Mouse (Mus musculus): ENCODE data around the gene Prpf38b. TPM values are rescaled to one million over a fixed set of nuclear protein-coding genes. Genes with fewer than 3 reads are reported as not detected.

Gene Prpf38b
- polyA plus RNA-seq (2015; fragmentation: Nextera tagmentation; extraction: Ambion mirVana): 74.3 and 74.9 TPM in 2 replicates

DNA sequence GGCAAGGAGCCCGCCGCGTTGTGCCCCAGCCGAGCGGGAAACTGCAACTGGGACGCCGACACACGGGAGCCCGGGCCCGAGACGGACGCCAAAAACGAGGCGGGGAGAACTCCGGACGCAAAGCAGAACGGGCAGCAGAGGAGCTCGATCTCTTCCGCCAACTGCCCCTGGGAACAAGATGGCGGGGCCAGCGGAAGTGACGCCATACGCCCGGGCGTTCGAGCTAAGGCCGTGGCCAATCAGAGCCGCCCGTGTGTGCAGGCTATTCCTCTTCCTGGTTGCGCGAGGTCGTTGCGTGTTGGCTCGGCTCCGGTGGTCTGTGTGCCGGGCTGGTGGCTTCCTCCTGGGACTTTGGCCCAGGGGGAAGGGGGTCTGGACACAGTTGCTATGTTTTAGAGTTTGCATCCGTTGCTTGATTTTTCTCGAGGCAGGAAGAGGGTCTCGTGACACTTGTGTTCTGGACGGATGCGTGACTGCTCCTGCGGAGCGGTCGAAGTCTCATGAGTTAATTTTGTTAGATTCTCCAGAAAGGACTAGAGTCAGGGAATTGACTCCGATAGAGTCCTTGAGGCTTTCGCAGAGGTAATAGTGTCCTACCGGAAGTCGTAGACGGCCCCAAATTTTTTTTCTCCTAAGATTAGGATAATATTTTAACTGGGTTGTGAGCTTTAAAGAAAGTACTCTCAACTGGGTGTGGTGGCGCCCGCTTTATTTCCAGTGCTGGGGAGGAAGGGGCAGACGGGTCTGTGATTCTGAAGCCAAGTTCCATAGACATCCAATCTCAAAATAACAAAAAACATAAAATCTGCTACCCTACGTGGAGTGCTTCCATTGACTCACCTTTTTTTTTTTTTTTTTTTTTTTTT is at the start of gene Prpf38b:
Gene Prpf38b, minus strand, starts transcription at position 180 of the 866 bp plus-strand sequence.
- peak; percentile 99 for ATAC-seq
- WGBS: 1% methylated on average over 53 of the region's 53 CpGs

DNA sequence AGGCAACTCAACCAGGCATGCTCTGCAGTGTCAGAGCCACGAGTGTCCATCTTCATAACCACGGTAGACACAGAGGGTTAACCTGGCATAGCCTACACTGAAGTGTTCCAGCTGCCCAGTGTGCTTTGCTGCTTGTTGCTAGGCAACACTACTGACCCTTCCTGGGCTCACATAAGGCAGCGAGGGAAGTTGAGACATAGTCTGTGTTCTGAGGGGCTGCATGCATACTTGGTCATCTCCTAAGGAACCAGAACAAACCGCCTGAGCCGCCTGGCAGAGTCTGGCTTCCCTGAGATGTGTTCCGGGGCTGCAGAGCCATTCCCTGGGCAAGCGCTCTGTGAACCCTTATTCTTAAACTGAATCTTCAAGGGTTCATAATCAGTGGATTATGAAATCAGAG is 49.7 kb upstream of the Prpf38b start:
- peak; percentile 88 for ATAC-seq
- no peak overlapping the region for H3K4me3 ChIP-seq
- no peak overlapping the region for H3K9ac ChIP-seq
- no peaks in the 10 kb centered on the region for H3K27me3 ChIP-seq
- H3K4me1 ChIP-seq: peaks cover 10% of the 10 kb centered on the region
- H3K4me2 ChIP-seq: peak overlapping the region; percentile 39
- WGBS: 33% methylated on average over 7 of the region's 7 CpGs
- H3K9me3 ChIP-seq (replicated peaks): no peaks in the 10 kb centered on the region
- H3K27ac ChIP-seq: peak overlapping the region; percentile 21; the same call in 1 of the 2 replicates
- no peaks in the 10 kb centered on the region for H3K36me3 ChIP-seq (ENCODE audit: poor library complexity, severe bottlenecking)

More for the DNA sequence above, at the start of gene Prpf38b:
- Histone ChIP-seq H3K4me3 (peak within 1 kb of the TSS; percentile 72), H3K9me3 (replicated peaks) (no peaks in the 10 kb centered on the region), H3K27ac (peak within 1 kb of the TSS; percentile 97), H3K4me2 (peak within 1 kb of the TSS; percentile 98), H3K9ac (peak within 1 kb of the TSS; percentile 93), H3K36me3 (ENCODE audit: poor library complexity, severe bottlenecking) (peaks cover 10% of the 10 kb centered on the region; the same call in 1 of the 2 replicates), H3K27me3 (no peaks in the 10 kb centered on the region), H3K4me1 (peaks cover 26% of the 10 kb centered on the region)

DNA sequence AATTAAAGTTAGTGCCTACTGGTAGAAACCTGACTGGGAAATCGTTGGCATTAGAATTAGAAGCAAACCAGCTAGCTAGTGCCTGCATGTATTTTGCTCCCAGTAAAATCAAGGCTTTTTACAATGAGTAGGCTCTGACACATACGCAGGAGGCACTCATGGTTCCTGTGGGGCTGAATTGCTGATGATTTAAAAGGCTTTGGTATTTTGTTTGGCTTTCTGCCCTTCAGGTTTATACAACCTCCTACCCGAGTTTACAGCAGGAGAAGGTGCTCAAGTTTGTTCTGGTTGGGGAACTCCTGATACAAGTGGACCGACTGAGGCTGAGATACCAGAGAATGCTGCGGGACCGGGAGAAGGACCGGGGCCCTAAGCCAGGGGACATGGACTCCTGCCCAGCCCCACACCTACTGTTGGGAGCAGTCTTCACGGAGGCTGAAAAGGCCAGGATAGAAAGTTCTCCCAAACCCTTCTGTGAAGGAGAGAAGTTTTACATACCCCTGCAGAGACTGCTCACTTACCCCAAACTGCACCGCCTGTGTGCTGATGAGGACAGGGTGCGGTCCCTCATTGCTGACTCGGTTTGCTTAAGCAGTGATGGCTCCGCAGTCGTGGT is 48.3 kb upstream of the Prpf38b start:
- H3K4me3 ChIP-seq: no peak overlapping the region
- WGBS: 83% methylated on average over 13 of the region's 13 CpGs
- H3K4me1 ChIP-seq: peaks cover 10% of the 10 kb centered on the region
- H3K4me2 ChIP-seq: no peak overlapping the region
- no peaks in the 10 kb centered on the region for H3K36me3 ChIP-seq (ENCODE audit: poor library complexity, severe bottlenecking)
- ATAC-seq: no peak
- H3K27me3 ChIP-seq: no peaks in the 10 kb centered on the region
- no peaks in the 10 kb centered on the region for H3K9me3 ChIP-seq (replicated peaks)
- no peak overlapping the region for H3K27ac ChIP-seq
- no peak overlapping the region for H3K9ac ChIP-seq

DNA sequence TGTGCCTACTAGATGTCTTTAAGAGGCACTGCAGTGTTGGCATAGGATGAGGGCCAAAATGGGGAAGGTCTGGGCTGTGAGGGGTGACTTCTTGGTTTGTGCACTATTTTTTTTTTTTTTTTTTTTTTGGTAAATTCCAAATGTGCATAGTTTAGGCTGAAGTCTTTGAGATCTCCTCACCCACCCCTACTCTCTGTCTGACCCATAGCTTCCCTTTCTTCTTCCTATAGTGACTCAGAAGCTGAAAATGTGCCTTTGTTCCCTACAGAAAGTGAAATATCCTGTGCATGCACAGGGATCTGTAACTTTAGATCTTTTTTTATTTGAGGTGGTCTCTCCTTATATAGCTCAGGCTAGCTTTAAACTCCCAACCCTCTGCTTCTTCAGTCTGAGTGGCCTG is 46.4 kb upstream of the Prpf38b start:
- Histone ChIP-seq H3K4me1 (peaks cover 10% of the 10 kb centered on the region), H3K9ac (no peak overlapping the region), H3K27me3 (no peaks in the 10 kb centered on the region), H3K27ac (no peak overlapping the region), H3K4me3 (no peak overlapping the region), H3K36me3 (ENCODE audit: poor library complexity, severe bottlenecking) (no peaks in the 10 kb centered on the region), H3K4me2 (no peak overlapping the region), H3K9me3 (replicated peaks) (no peaks in the 10 kb centered on the region)
- ATAC-seq: no peak

DNA sequence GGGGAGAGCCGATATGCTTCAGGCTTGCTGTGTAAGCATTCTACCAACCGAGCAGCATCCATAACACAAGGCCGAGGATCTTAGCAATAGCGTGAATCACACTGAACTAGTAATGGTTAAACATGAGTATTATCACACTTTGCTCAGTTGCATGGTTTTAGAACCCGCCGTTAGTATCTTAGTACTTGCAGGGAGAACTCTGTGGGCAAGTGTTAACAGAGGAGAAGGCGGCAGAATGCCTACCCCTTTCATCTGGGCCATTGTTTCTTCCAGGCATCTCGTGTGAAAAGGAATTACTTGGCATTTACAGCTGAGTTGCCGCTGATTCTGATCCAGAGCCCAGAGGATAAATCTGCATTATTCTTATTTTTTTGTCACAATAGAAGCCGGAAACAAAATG is 29.5 kb upstream of the Prpf38b start:
- Histone ChIP-seq H3K36me3 (ENCODE audit: poor library complexity, severe bottlenecking) (no peaks in the 10 kb centered on the region), H3K9ac (no peak overlapping the region), H3K4me1 (no peaks in the 10 kb centered on the region), H3K27me3 (no peaks in the 10 kb centered on the region), H3K27ac (no peak overlapping the region), H3K4me2 (no peak overlapping the region), H3K4me3 (no peak overlapping the region), H3K9me3 (replicated peaks) (no peaks in the 10 kb centered on the region)
- ATAC-seq: no peak
- 69% methylated on average over 10 of the region's 10 CpGs for WGBS

DNA sequence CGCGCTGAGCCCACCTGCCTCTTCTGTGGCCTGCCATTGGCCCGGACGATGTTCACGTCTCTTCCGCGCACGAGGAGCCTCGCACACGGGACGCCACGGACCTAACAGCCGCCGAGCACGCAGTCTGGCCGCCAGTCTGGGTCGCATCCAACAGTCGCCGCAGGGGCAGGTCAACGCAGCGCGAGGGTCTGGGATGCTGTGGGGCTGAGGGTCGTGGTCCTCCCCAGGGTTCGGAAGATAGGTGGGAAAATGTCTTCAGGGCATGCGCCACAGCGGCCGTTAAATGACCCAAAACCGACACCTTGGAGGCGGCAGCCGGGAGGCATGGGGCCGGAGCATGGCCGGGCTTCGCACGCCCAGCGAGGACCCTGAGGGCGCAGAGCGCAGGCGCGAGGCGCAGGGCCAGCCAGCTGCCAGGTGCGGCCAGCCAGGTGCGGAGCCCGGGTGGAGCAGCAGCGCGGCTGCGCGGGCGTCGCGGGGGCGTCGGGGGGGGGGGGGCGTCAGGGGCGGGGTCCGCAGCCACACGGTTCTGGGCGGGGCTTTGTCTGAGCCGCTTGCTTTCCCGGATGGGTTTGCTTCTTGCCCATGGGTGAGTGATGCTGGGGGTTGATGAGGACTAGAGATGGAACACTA is 28.6 kb upstream of the Prpf38b start, which contains the start of gene Gm9857:
Gene Gm9857, minus strand, starts transcription at position 445 of the 633 bp plus-strand sequence.
- peak within 1 kb of the TSS; percentile 31 for H3K4me3 ChIP-seq
- peak; percentile 87 for ATAC-seq
- no peak within 1 kb of the TSS for H3K27ac ChIP-seq
- peak within 1 kb of the TSS; percentile 56 for H3K4me2 ChIP-seq
- no peaks in the 10 kb centered on the region for H3K27me3 ChIP-seq
- H3K4me1 ChIP-seq: no peaks in the 10 kb centered on the region
- H3K9me3 ChIP-seq (replicated peaks): no peaks in the 10 kb centered on the region
- WGBS: 67% methylated on average over 44 of the region's 59 CpGs
- no peaks in the 10 kb centered on the region for H3K36me3 ChIP-seq (ENCODE audit: poor library complexity, severe bottlenecking)
- H3K9ac ChIP-seq: 0 out of 2 replicates have a peak within 1 kb of the TSS, but pooled peaks have one; percentile 16

DNA sequence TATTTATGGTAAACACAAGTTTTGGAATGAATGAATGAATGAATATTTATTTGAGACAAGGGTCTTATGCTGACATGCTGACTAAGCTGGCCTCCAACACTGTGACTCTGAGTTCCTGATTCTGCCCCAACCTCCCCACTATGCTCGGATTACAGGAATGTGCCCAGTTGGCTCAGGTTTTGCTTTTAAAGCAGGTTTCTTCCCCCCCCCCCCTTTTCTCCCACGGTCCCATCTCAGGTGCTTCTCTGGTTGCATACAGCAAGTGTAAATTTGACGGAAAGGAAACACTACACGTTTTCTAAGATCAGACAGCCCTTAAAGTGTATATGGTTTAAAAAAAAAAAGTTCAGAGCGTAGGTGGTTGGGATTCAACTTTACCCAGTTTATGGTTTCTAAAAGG is 28.0 kb upstream of the Prpf38b start, which contains the start of gene Henmt1:
Gene Henmt1, plus strand, starts transcription at position 301 of the 400 bp plus-strand sequence.
- Histone ChIP-seq H3K9me3 (replicated peaks) (no peaks in the 10 kb centered on the region), H3K4me2 (peak within 1 kb of the TSS; percentile 56), H3K4me3 (peak within 1 kb of the TSS; percentile 31), H3K27me3 (no peaks in the 10 kb centered on the region), H3K27ac (no peak within 1 kb of the TSS), H3K36me3 (ENCODE audit: poor library complexity, severe bottlenecking) (no peaks in the 10 kb centered on the region), H3K4me1 (no peaks in the 10 kb centered on the region), H3K9ac (0 out of 2 replicates have a peak within 1 kb of the TSS, but pooled peaks have one; percentile 16)
- no peak for ATAC-seq
- 87% methylated on average over 5 of the region's 5 CpGs for WGBS

DNA sequence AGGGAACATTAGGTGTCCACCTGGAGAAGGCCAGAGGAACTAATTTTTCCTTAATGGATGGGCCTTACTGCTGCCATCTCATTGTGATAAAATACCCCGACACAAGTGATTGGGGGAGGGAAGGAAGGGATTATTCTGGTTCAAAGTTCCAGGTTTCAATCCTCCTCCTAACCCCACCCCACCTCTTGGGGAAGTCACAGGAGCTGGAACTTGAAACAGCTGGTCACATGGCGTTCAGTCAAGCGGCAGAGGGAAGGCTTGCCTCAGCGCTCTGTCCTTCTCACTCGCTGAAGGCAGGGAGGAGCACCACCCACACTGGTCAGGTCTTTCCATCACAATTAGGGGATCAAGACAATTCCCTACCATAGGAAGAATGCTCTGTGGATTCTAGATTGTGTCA is 27.2 kb upstream of the Prpf38b start:
- no peak for ATAC-seq
- no peak overlapping the region for H3K9ac ChIP-seq
- H3K4me2 ChIP-seq: no peak overlapping the region
- WGBS: 93% methylated on average over 5 of the region's 5 CpGs
- no peaks in the 10 kb centered on the region for H3K9me3 ChIP-seq (replicated peaks)
- no peak overlapping the region for H3K4me3 ChIP-seq
- H3K27ac ChIP-seq: no peak overlapping the region
- no peaks in the 10 kb centered on the region for H3K36me3 ChIP-seq (ENCODE audit: poor library complexity, severe bottlenecking)
- no peaks in the 10 kb centered on the region for H3K27me3 ChIP-seq
- H3K4me1 ChIP-seq: no peaks in the 10 kb centered on the region

DNA sequence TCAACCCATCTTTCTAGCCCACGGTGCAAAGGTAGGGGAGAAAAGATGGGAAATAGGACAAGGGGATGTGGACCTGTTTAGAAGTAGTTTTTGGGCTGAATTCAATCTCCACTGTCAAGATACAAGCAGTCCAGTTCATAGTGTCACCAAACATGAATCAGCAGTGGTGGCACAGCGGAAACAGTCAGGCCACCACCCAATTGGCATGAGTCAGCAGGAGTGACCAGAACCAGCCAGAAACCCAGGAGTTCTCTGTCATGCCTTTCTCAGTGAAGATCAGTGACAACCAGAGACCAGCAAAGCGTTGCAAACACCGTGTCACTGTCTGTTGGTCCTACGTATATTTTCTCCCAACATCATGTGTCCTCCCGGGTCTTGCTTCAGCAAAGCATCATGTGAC is 22.0 kb upstream of the Prpf38b start:
- WGBS: 91% methylated on average over 6 of the region's 6 CpGs

DNA sequence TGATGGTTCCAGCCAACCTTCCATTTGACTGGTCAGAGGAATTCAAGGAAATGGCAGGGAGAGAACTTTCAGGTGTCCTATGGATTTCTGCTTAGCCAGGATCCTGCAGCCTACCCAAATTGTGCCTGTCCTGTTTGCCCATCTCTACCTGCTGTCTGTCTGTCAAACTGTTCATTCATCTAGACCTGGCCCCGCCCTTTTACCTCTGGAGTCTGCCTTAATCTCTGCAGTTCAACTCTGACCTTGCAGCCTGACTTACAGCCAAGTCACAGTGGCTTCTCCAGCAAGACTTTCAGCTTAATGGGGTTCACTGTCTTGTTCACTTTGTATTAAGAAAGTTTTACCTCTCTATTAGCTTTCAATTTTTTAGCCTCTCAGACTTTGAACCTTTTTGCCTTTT is 14.8 kb upstream of the Prpf38b start:
- 71% methylated on average over 1 of the region's 1 CpGs for WGBS
- no peak for ATAC-seq
- no peaks in the 10 kb centered on the region; the same call in 1 of the 2 replicates for H3K9me3 ChIP-seq (replicated peaks)
- H3K36me3 ChIP-seq (ENCODE audit: poor library complexity, severe bottlenecking): no peaks in the 10 kb centered on the region
- no peak overlapping the region for H3K27ac ChIP-seq
- no peak overlapping the region for H3K4me3 ChIP-seq
- no peaks in the 10 kb centered on the region for H3K27me3 ChIP-seq
- no peak overlapping the region for H3K9ac ChIP-seq
- no peaks in the 10 kb centered on the region for H3K4me1 ChIP-seq
- no peak overlapping the region for H3K4me2 ChIP-seq

More for the DNA sequence above, 22.0 kb upstream of the Prpf38b start:
- H3K4me1 ChIP-seq: no peaks in the 10 kb centered on the region
- H3K9me3 ChIP-seq (replicated peaks): no peaks in the 10 kb centered on the region; the same call in 1 of the 2 replicates
- no peak overlapping the region for H3K9ac ChIP-seq
- no peaks in the 10 kb centered on the region for H3K36me3 ChIP-seq (ENCODE audit: poor library complexity, severe bottlenecking)
- no peaks in the 10 kb centered on the region for H3K27me3 ChIP-seq
- no peak overlapping the region for H3K27ac ChIP-seq
- H3K4me3 ChIP-seq: no peak overlapping the region
- ATAC-seq: no peak
- no peak overlapping the region for H3K4me2 ChIP-seq

DNA sequence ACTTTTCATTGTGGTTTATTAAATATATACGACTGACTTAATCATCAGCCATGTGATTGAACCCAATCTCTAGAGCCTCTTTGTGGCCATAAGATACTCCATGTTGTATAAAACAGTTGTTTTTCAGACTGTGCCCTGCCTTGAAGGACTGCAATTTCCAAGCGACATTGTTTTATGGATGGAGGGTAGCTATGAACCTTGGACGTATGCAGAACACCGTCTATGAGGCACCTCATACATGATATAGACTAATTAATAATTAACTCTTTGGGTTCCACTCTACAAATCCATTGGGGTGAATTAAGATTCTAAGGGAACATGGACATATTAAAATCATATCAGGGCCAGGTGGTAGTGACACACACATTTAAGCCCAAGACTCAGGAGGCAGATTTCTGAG is 14.2 kb upstream of the Prpf38b start:
- Histone ChIP-seq H3K9ac (no peak overlapping the region), H3K9me3 (replicated peaks) (no peaks in the 10 kb centered on the region; the same call in 1 of the 2 replicates), H3K27me3 (no peaks in the 10 kb centered on the region), H3K27ac (no peak overlapping the region), H3K4me2 (no peak overlapping the region), H3K4me1 (no peaks in the 10 kb centered on the region), H3K4me3 (no peak overlapping the region), H3K36me3 (ENCODE audit: poor library complexity, severe bottlenecking) (no peaks in the 10 kb centered on the region)
- ATAC-seq: no peak
- WGBS: 83% methylated on average over 4 of the region's 4 CpGs

DNA sequence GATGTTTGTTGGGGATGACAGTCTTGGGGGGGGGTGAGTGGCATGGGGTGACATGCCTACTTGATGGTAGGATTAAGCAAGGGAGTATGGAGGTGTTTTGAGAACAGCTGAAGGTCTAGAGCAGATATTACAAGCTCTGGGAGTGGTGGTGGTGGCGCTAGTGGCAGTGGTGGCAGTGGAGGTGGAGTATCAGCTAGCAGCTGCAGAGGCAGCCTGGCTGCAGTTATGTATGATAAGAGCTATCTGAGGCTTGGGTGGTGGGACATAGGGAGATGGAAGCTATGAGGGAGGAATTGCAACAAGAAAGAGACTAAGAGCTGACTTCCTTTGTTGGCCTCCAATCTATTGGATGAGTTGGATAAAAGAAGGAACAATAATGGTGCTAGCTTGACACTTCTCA is 10.3 kb upstream of the Prpf38b start:
- H3K4me1 ChIP-seq: no peaks in the 10 kb centered on the region
- no peak for ATAC-seq
- no peaks in the 10 kb centered on the region for H3K9me3 ChIP-seq (replicated peaks)
- no peak overlapping the region for H3K27ac ChIP-seq
- no peaks in the 10 kb centered on the region for H3K36me3 ChIP-seq (ENCODE audit: poor library complexity, severe bottlenecking)
- H3K4me3 ChIP-seq: no peak overlapping the region
- H3K4me2 ChIP-seq: no peak overlapping the region
- WGBS: 100% methylated on average over 1 of the region's 1 CpGs
- H3K27me3 ChIP-seq: no peaks in the 10 kb centered on the region
- no peak overlapping the region for H3K9ac ChIP-seq

All from forebrain, embryonic 13.5 days (tissue).